Comparison of ENCODE assay signal across 8 mouse cellular contexts in the genomic region with DNA sequence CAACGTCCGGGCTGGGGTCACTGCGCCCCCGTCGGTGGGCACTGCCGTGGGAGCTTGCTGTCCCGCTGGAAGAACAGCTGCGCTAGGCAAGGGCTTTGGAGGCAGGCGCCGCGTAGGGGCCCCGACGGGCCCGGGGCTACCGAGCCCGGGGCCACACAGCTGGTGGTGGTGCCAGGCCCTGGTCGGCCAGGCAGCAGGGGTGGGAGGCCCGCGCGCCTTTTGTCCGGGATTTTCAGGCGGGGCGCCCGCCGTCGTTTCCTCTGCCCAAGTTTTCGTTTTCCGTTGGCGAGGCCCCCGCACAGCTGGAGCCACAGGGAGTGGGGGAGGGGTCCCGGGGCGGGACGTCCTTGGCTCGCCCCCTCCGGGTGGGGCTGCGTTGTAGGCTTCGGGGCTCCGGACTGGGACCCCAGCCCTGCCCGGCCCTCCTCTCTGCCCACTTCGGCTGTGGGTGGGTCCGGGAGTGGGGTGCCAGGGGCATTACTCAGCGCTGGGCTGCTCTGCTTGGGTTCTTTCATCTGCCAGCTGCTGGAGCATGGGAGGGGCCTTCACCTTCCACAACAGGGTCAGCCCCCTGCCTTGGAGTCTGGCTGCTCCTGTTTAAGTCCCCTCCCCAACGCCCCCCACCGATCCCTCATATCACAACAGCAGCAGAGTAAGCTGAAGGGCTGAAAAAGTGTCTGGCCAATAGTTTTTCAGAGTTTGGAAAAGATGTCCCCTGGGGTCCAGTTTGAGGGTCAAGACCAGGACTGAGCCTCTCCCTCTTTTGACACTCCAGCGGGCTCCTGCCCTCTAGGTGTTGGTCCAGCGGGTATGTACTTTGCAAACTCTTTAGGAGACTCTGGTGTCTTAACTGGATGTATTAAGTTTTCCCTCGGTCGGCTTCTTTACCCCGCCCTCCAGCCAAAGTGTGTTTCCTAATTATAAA. TPM values are rescaled to one million over a fixed set of nuclear protein-coding genes. Genes with fewer than 3 reads are reported as not detected.
DNase-seq lines count a peak whose midpoint lies in the region; ATAC-seq and TF ChIP-seq lines count a peak whose summit lies in the region.

No protein-coding gene starts in this region.

- H3K4me1 ChIP-seq in CH12.LX (ENCODE audit: control insufficient read depth in 1 of 2, insufficient read depth in 2 of 2), result peaks cover 23 to 38% of the 10 kb centered on the region in 2 experiments
- H3K4me1 ChIP-seq in embryonic facial prominence, embryonic 13.5 days, result peaks cover 48% of the 10 kb centered on the region
- H3K4me1 ChIP-seq in heart, postnatal 0 days (ENCODE audit: control insufficient read depth, insufficient read depth), result peaks cover 18% of the 10 kb centered on the region
- peaks cover 41% of the 10 kb centered on the region for H3K4me1 ChIP-seq in limb, embryonic 12.5 days (replicated peaks)
- H3K4me1 ChIP-seq in midbrain, embryonic 15.5 days, result peaks cover 14% of the 10 kb centered on the region

- H3K9ac ChIP-seq in CH12.LX (ENCODE audit: insufficient read depth, low read depth), result peak overlapping the region; percentile 65
- peak overlapping the region; percentile 88 for H3K9ac ChIP-seq in embryonic facial prominence, embryonic 13.5 days
- peak overlapping the region; percentile 96 for H3K9ac ChIP-seq in heart, postnatal 0 days (replicated peaks; ENCODE audit: low read depth, low read length)
- H3K9ac ChIP-seq in limb, embryonic 12.5 days (replicated peaks), result peak overlapping the region; percentile 84
- H3K9ac ChIP-seq in midbrain, embryonic 15.5 days, result 0 out of 2 replicates have a peak overlapping the region, but pooled peaks have one; percentile 12

- ATAC-seq in embryonic facial prominence, embryonic 13.5 days (ENCODE audit: insufficient number of reproducible peaks, insufficient read depth, low FRiP score, low TSS enrichment, low read depth), result peak; percentile 29; the same call in 1 of the 2 replicates
- ATAC-seq in heart, postnatal 0 days (ENCODE audit: insufficient read depth, low read depth), result peak; percentile 49
- ATAC-seq in limb, embryonic 12.5 days (ENCODE audit: insufficient number of reproducible peaks, insufficient read depth, low FRiP score, low TSS enrichment, low read depth), result peak; percentile 54
- peak; percentile 31; the same call in 1 of the 2 replicates for ATAC-seq in midbrain, embryonic 15.5 days (replicated peaks)
- no peak for ATAC-seq in inflammation-experienced regulatory T-cells, adult 6 months

- no peaks in the 10 kb centered on the region for H3K79me2 ChIP-seq in CH12.LX (replicated peaks; ENCODE audit: control insufficient read depth, extremely low read depth, insufficient read depth, poor library complexity, severe bottlenecking)

- peak overlapping the region; percentile 67 for H3K4me2 ChIP-seq in CH12.LX (ENCODE audit: insufficient read depth, low read depth, poor library complexity, severe bottlenecking)
- H3K4me2 ChIP-seq in embryonic facial prominence, embryonic 13.5 days, result peak overlapping the region; percentile 81
- peak overlapping the region; percentile 93 for H3K4me2 ChIP-seq in heart, postnatal 0 days (ENCODE audit: low read depth, low read length)
- peak overlapping the region; percentile 83 for H3K4me2 ChIP-seq in limb, embryonic 12.5 days
- peak overlapping the region; percentile 49 for H3K4me2 ChIP-seq in midbrain, embryonic 15.5 days

- peak; percentile 53 for DNase-seq in 3T3-L1 (ENCODE audit: low read depth, low spot score)
- DNase-seq in CH12.LX (ENCODE audit: extremely low read depth), result no peak
- DNase-seq in heart, postnatal 0 days (ENCODE audit: low spot score), result no peak
- DNase-seq in left cerebral cortex, postnatal 36 days (ENCODE audit: low spot score in 2 of 2), result no peak

- peak overlapping the region; percentile 68 to 79 (median 71) for H3K4me3 ChIP-seq in CH12.LX (replicated peaks in 1 of 3; ENCODE audit: low read depth in 2 of 3, low read length in 2 of 3, poor library complexity in 1 of 3)
- peak overlapping the region; percentile 85 for H3K4me3 ChIP-seq in embryonic facial prominence, embryonic 13.5 days
- H3K4me3 ChIP-seq in heart, postnatal 0 days (ENCODE audit: low read depth, low read length), result peak overlapping the region; percentile 95
- peak overlapping the region; percentile 86 for H3K4me3 ChIP-seq in limb, embryonic 12.5 days (replicated peaks)
- H3K4me3 ChIP-seq in midbrain, embryonic 15.5 days, result peak overlapping the region; percentile 37

- H3K9me3 ChIP-seq in CH12.LX (replicated peaks; ENCODE audit: low read length), result no peaks in the 10 kb centered on the region
- no peaks in the 10 kb centered on the region for H3K9me3 ChIP-seq in embryonic facial prominence, embryonic 13.5 days
- no peaks in the 10 kb centered on the region for H3K9me3 ChIP-seq in heart, postnatal 0 days (replicated peaks; ENCODE audit: control insufficient read depth, low read length)
- no peaks in the 10 kb centered on the region for H3K9me3 ChIP-seq in limb, embryonic 12.5 days
- H3K9me3 ChIP-seq in midbrain, embryonic 15.5 days, result no peaks in the 10 kb centered on the region

- no peak overlapping the region for H3K27ac ChIP-seq in CH12.LX (ENCODE audit: insufficient read depth, low read depth)
- H3K27ac ChIP-seq in embryonic facial prominence, embryonic 13.5 days, result peak overlapping the region; percentile 87
- H3K27ac ChIP-seq in heart, postnatal 0 days (ENCODE audit: low read depth), result peak overlapping the region; percentile 95
- H3K27ac ChIP-seq in limb, embryonic 12.5 days, result peak overlapping the region; percentile 86
- peak overlapping the region; percentile 31 for H3K27ac ChIP-seq in midbrain, embryonic 15.5 days

- TF ChIP-seq POLR2A in CH12.LX (IDR thresholded peaks at IDR 0.05; ENCODE audit: low read depth, low read length), result no peak

- no peak for TF ChIP-seq EP300 in CH12.LX (IDR thresholded peaks at IDR 0.05; ENCODE audit: low read length)
- no peak; the same call in 1 of the 2 replicates for TF ChIP-seq EP300 in heart, postnatal 0 days (IDR thresholded peaks at IDR 0.05; ENCODE audit: low read depth)

- no peak for TF ChIP-seq CTCF in CH12.LX (conservative IDR thresholded peaks at IDR 0.05 in 1 of 2, IDR thresholded peaks at IDR 0.05 in 1 of 2; ENCODE audit: low read depth in 2 of 2, low read length in 2 of 2)
- TF ChIP-seq CTCF in heart, postnatal 0 days (IDR thresholded peaks at IDR 0.05; ENCODE audit: low read depth), result no peak

- H3K36me3 ChIP-seq in CH12.LX (replicated peaks in 1 of 2; ENCODE audit: control insufficient read depth in 1 of 2, insufficient read depth in 1 of 2, low read length in 1 of 2), result peaks cover 0 to 2% of the 10 kb centered on the region in 2 experiments
- H3K36me3 ChIP-seq in embryonic facial prominence, embryonic 13.5 days, result no peaks in the 10 kb centered on the region
- no peaks in the 10 kb centered on the region for H3K36me3 ChIP-seq in heart, postnatal 0 days (replicated peaks; ENCODE audit: control insufficient read depth, insufficient read depth, low read length)
- no peaks in the 10 kb centered on the region for H3K36me3 ChIP-seq in limb, embryonic 12.5 days
- H3K36me3 ChIP-seq in midbrain, embryonic 15.5 days (replicated peaks), result no peaks in the 10 kb centered on the region

- no peak for TF ChIP-seq RAD21 in CH12.LX (IDR thresholded peaks at IDR 0.05; ENCODE audit: low read depth, low read length)

- no peaks in the 10 kb centered on the region for H3K27me3 ChIP-seq in CH12.LX (replicated peaks)
- H3K27me3 ChIP-seq in embryonic facial prominence, embryonic 13.5 days, result no peaks in the 10 kb centered on the region
- no peaks in the 10 kb centered on the region for H3K27me3 ChIP-seq in heart, postnatal 0 days (ENCODE audit: control insufficient read depth, insufficient read depth, low read length)
- H3K27me3 ChIP-seq in limb, embryonic 12.5 days, result no peaks in the 10 kb centered on the region
- H3K27me3 ChIP-seq in midbrain, embryonic 15.5 days (replicated peaks), result no peaks in the 10 kb centered on the region; the same call in 1 of the 2 replicates

- 2% methylated on average over 49 of the region's 49 CpGs for WGBS in embryonic facial prominence, embryonic 13.5 days
- WGBS in heart, postnatal 0 days, result 2% methylated on average over 42 of the region's 49 CpGs
- 2% methylated on average over 49 of the region's 49 CpGs for WGBS in limb, embryonic 12.5 days
- 2% methylated on average over 49 of the region's 49 CpGs for WGBS in midbrain, embryonic 15.5 days

- in situ Hi-C loops in CH12.LX (cut with MboI; ENCODE audit: low pct_ligation_motif_present, low pct_unique_long_range_greater_than_20kb, low sequenced_read_pairs), result no loop called here

- intact Hi-C loops in left cerebral cortex, postnatal 36 days (cut with DNase I), result no loop called here

- dilution Hi-C loops in CH12.LX (cut with MboI; ENCODE audit: extremely low pct_ligation_motif_present, extremely low pct_unique_long_range_greater_than_20kb, low sequenced_read_pairs), result no loop called here

TF ChIP-seq in CH12.LX, 34 proteins besides CTCF, POLR2A, EP300 and RAD21 (continues in another document):
- TF ChIP-seq IRF4 (IDR thresholded peaks at IDR 0.05; ENCODE audit: low read depth, low read length), result peak; percentile 29; the same call in 1 of the 2 replicates

RNA-seq across cellular contexts. Expression of a gene that starts 0.6 kb away (rescaled TPM):
- total RNA-seq in CH12.LX (2012; rRNA removed) (2.1 and 4.2 TPM in 2 replicates), CH12.LX (2014; rRNA removed) (0.89 and 1.2 TPM in 2 replicates)
- polyA plus RNA-seq in CH12.LX (2012; ENCODE audit: insufficient read length, low read depth), result 4.9 and 5.6 TPM in 2 replicates
- polyA plus RNA-seq in embryonic facial prominence, embryonic 13.5 days (2015; fragmentation: Nextera tagmentation; extraction: Ambion mirVana), result 7.7 and 8.4 TPM in 2 replicates
- total RNA-seq in heart, postnatal 0 days (2014; rRNA removed; ENCODE audit: low replicate concordance), result 44.0 and 53.5 TPM in 2 replicates
- polyA plus RNA-seq in heart, postnatal 0 days (2015; fragmentation: Nextera tagmentation; extraction: Ambion mirVana), result 3.7 and 3.8 TPM in 2 replicates
- 7.3 and 7.4 TPM in 2 replicates for polyA plus RNA-seq in limb, embryonic 12.5 days (2016; fragmentation: Nextera tagmentation; extraction: Ambion mirVana)
- polyA plus RNA-seq in midbrain, embryonic 15.5 days (2015; fragmentation: Nextera tagmentation; extraction: Ambion mirVana), result 10.9 and 11.0 TPM in 2 replicates
- not detected for polyA plus RNA-seq in inflammation-experienced regulatory T-cells, adult 6 months (2017; shearing (Covaris generic))
- total RNA-seq in left cerebral cortex, postnatal 36 days (2021), result 10 to 100 TPM; 68.0 to 74.4 TPM

RNA-seq across cellular contexts. Expression of a gene that starts 53.6 kb away (rescaled TPM):
- 17.0 and 17.4 TPM in 2 replicates for total RNA-seq in CH12.LX (2012; rRNA removed)
- total RNA-seq in CH12.LX (2014; rRNA removed), result 10.2 and 11.9 TPM in 2 replicates
- 14.2 and 15.1 TPM in 2 replicates for polyA plus RNA-seq in CH12.LX (2012; ENCODE audit: insufficient read length, low read depth)
- polyA plus RNA-seq in embryonic facial prominence, embryonic 13.5 days (2015; fragmentation: Nextera tagmentation; extraction: Ambion mirVana), result 4.7 and 5.3 TPM in 2 replicates
- total RNA-seq in heart, postnatal 0 days (2014; rRNA removed; ENCODE audit: low replicate concordance), result 15.4 and 20.7 TPM in 2 replicates
- 1.6 and 2.1 TPM in 2 replicates for polyA plus RNA-seq in heart, postnatal 0 days (2015; fragmentation: Nextera tagmentation; extraction: Ambion mirVana)
- 5.1 and 5.5 TPM in 2 replicates for polyA plus RNA-seq in limb, embryonic 12.5 days (2016; fragmentation: Nextera tagmentation; extraction: Ambion mirVana)
- 10.6 and 10.8 TPM in 2 replicates for polyA plus RNA-seq in midbrain, embryonic 15.5 days (2015; fragmentation: Nextera tagmentation; extraction: Ambion mirVana)
- 1 to 10 TPM; 5.9 to 8.5 (median 7.9) TPM for polyA plus RNA-seq in inflammation-experienced regulatory T-cells, adult 6 months (2017; shearing (Covaris generic))
- 10 to 100 TPM; 78.0 to 87.2 TPM for total RNA-seq in left cerebral cortex, postnatal 36 days (2021)

Comparison
In these comparisons a context has a peak if more than half of its experiments do, and no peak if none do; other contexts are left out.
1. H3K4me3 ChIP-seq: peak in every context shown above with its lines; median percentile 95 in heart, postnatal 0 days; 86 in limb, embryonic 12.5 days; 85 in embryonic facial prominence, embryonic 13.5 days; 71 in CH12.LX; 37 in midbrain, embryonic 15.5 days.
2. H3K9ac ChIP-seq: peak in every context shown above with its lines; median percentile 96 in heart, postnatal 0 days; 88 in embryonic facial prominence, embryonic 13.5 days; 84 in limb, embryonic 12.5 days; 65 in CH12.LX; 12 in midbrain, embryonic 15.5 days.